16 mouse cellular contexts compared by ENCODE assay signal in the genomic region with DNA sequence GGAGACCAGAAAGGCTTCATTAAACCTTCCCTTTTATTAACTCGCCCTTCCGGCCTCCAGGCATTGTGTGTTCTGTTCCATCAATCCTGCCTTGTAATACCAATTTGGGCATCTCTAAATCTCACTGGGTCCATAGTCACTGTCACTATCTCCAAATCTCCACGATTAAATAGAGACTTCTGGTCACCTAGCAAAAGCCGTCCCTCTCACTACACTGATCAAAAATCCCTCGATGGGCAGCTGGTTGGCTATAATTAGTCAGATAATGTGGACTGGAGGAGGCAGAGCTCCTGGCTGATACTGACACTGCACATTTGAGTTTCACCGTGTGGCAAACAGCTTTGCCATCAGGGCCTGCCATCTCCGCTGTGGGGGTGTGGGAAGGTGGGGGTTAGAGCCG.
"Had no signal": no experiment of that assay in that cellular context is flagged by ENCODE, and none has a peak within 500 bp of the region (broad histone marks: within the 10 kb centered on the region; RNA-seq: fewer than 3 reads in every experiment).

No protein-coding gene starts in this region.

- H3K9ac ChIP-seq: neural tube, embryonic 13.5 days; neural tube, embryonic 15.5 days; stomach, embryonic 15.5 days had no signal

- H3K4me1 ChIP-seq: neural tube, embryonic 15.5 days; stomach, embryonic 15.5 days had no signal

- DNase-seq: retina, postnatal 1 day; right cerebral cortex, adult 18-20 months; right cerebral cortex, postnatal 14 days; right cerebral cortex, postnatal 25 days; right cerebral cortex, postnatal 4 days; spleen, adult 18-20 months; thymus, adult 18-20 months; thymus, adult 2 months; thymus, postnatal 14 days; thymus, postnatal 25 days; thymus, postnatal 36 days; thymus, postnatal 4 days had no signal

- H3K36me3 ChIP-seq: neural tube, embryonic 13.5 days; neural tube, embryonic 15.5 days; stomach, embryonic 15.5 days had no signal

- H3K4me3 ChIP-seq: neural tube, embryonic 13.5 days; neural tube, embryonic 15.5 days; stomach, embryonic 15.5 days had no signal

- H3K27ac ChIP-seq: neural tube, embryonic 13.5 days; neural tube, embryonic 15.5 days; stomach, embryonic 15.5 days; stomach, postnatal 0 days had no signal

- H3K27me3 ChIP-seq: neural tube, embryonic 13.5 days; neural tube, embryonic 15.5 days; stomach, embryonic 15.5 days had no signal

- H3K4me2 ChIP-seq: neural tube, embryonic 13.5 days; neural tube, embryonic 15.5 days; stomach, embryonic 15.5 days had no signal

- H3K9me3 ChIP-seq: neural tube, embryonic 13.5 days; neural tube, embryonic 15.5 days; stomach, embryonic 15.5 days had no signal
